Mouse (Mus musculus) ovary, adult 18-20 months (tissue): ENCODE results near the gene Gm9817.
"Not testable (repeated sequence)": the region's sequence is repeated elsewhere in the genome, so short reads cannot be mapped to it uniquely, and the experiment has no call there.

Source experiments
- DNase-seq: peaks from one replicate; pipeline ENCODE4 v3.0.0; 2022; ENCODE audit warnings: low spot score, mixed read lengths

Gm9817 gene

DNA sequence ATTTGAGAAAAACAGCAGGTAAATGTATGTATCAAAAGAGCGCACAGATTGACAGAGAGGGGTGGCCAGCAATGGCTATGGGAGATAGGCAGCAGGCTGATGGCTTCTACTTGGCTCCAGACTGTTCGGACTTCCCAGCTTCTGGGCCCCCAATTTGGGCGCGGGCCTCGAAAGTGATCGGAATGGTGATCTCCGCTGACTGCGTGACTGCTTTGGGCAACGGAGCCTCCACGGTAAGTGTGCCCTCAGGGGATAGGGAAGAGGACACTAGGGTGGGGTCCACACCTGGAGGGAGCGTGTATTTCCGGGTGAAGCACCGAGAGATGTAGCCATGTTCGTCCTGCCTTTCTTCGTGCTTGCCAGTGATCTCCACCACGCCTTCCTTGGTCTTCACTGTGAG, at the start of gene Gm9817:
Gm9817 (plus strand) TSS at position 301 of the 400 bp plus-strand sequence.
- not testable (repeated sequence) for DNase-seq

DNA sequence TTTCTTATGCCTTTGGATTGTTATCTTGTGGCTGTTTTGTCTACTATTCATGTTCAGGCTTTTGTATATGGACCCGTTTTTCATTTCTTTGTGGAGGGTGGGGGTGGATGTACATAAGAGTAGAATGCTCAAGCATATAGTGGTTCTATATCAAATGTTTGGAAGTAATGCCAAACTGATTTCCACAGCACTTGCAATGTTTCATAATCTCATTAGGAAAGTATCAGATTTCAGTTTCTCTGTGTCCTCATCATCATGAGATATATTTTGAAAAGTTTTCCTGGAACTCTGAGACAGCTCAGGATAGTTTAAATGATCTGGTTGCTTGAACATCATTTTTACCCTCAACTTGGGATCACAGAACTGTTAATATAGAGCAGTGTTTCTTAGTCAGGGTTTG, 48.7 kb upstream of the Gm9817 start:
- DNase-seq = no peak

DNA sequence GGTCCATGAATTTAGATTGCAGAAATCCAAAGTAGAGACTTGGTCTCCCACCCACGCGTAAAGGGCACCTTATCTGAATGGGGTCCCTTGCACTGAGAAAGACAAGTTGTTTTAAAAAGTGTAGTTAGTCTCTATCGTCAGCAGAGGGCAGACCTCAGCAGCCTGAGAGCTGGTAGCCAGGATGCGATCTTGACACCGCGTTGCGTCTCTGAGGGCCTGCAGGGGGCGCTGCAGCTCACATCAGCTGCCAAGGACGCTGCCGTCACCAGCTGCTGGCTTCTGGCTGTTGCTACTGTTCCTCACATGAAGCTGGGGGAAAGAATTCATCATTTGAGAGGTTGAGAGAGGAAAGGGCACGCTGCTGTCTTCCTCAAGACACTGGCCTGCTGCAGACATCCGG, 47.7 kb upstream of the Gm9817 start:
- peak; percentile 68 for DNase-seq

DNA sequence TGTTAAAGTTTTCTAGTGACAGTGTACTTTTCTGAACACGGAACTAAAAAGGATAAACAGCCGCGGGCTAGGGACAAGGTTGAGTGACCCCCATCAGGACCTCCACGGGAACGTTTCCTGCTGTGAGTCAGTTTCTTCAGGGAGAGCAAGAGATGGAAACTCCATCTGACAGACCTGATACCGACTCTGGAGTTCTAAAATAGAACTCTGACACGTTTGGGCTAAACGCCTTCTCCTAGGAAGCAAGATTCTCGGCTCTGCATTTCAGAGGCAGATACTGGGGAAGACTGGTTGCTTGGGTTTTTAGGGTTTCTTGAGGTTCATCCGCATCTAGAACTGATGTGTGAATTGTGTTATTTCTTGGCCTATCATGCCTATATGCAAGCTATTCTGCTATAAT, 47.2 kb upstream of the Gm9817 start:
- DNase-seq = no peak

DNA sequence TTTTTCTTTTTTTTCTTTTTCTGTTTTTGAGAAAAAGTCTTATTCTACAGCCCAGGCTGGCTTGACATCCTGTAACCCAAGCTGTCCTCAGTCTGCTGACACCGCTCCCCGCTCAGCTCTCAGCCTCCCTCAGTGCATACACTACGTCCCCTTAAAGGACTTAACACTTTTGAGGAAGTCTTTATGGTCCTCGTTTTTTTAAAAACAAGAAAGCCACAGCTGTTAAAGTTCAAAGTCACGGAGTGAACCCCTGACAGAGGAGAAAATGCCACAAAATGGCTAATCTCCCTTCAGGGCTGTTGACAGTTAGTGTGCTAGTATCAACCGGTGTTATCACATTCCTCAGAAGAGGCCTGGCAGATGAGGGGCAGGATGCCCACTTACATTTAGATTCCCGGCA, 46.7 kb upstream of the Gm9817 start:
- DNase-seq = no peak

DNA sequence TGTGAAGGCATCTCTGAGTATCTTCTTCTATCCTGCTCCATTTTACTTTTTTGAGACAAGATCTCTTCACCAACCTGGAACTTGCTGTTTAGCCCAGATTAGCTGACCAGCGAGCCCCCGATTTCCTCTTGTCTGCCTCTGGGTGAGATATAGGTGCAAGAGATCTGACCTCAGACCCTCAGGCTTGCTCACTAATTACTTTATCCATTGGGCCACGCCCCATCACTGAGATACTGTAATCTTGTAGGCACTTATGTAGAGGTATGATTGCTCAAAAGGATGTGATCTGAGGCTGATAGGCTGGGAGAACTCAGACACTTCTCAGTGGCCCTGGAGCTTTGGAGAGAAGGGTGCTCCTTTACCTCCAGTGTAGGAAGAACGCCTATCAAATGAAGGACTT, 46.0 kb upstream of the Gm9817 start:
- DNase-seq = no peak

DNA sequence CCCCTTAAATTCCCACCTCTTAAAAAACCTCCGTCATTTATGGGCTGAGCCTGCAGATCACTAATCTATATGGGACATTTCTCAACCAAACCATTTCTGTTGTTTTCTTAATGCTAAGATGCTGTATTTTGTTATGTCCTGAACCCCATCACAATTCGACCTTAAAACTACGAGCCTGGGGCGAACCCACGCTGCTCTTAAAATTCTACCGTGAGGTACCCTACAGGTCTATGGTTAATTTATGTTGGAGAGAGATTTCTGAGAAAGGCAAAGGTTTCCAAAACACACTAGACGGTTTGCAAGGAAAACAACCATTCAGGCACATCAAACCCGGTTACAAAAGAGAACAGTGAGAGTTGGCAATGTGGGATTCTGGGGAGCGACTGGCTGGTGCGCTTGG, 45.1 kb upstream of the Gm9817 start:
- DNase-seq = no peak

DNA sequence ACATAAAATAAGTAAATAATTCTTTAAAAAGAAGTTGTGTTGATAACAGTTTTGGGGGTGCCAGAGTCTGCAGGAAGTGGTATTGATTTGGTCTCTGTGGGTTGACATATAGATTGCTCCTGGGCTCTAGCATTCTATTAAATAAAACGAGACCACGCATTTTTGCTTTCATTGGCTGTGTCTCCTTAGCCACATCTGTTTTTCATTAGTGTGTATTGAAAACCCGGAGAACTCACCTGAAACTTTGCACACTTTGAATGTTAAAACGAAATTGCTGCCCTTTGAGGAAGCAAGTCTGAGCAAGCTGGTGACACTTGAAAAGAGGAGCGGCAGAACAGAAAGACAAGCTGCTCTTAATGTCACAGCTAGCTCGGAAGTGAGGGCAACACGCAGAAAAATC, 43.7 kb upstream of the Gm9817 start:
- DNase-seq = no peak

DNA sequence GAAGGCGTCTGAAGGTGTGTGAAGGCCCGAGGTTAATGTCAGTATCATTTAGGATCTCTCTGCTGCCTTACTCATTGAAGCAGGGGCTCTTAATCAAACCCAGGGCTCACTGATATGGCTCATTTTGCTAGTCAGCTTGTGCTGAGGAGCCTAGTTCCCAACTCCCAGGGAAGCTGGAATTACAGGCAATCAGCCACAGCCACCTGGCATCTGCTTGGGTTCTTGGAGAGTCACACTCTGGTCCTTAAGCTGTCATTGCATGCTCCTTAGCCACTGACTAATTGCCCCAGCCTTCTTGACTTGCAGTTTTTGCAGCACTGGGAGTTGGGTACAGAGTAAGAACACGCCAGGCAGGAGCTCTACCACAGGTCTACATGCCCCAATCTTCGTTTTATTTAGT, 42.1 kb upstream of the Gm9817 start:
- no peak for DNase-seq

DNA sequence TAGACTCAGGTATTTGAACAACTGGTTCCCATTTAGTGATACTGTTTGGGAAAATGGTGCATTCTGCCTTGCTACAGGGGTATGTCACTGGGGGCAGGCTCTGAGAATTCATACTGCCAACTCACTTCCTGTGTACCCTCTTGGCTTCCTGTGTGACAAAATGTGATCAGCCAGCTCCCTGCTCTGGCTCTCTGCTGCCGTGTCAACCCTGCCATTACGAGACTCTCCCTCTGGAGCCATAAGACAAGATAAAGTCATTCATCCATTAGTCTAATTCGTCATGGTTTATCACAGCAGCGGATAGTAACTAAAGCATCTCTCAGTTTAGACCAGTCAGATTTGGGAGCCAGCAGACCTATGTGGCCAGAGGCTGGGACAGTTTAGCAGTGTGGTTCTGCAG, 38.3 kb upstream of the Gm9817 start:
- no peak for DNase-seq

DNA sequence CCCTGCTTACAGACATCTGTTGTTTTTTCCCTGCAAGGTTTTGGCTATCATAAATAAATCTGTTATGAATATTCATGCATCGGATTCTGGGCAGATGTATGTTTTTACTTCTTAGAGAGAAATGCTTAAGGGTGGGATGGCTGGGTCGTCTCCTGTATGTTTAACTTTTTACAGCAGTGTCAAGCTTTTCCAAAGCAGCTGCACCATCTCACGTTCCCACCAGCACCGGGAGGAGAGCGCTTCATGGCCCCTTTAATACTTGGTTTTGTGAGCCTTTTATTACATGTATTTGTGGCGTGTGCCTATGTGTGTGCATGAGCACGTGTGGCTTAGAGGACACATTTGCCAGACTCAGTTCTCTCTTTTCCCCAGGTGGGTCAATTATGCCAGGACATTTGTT, 37.8 kb upstream of the Gm9817 start:
- no peak for DNase-seq

DNA sequence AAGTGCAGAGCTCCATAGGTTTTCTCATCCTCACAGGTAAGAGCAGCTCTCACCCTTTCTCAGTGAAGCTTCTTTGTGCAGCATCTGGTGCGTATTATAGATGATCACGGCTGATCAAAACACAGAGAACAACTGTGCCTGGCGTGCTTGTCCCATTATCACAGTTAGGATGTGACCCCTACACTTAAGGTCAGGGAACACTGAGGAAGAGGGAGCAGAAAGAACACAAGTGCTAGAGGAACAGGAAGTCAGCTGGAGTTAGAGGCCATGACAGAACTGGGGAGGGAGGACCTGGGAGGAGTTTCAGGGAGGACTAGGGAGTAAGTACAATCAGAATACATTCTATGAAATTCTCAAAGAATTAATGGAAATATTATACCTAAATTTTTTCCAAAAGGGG, 35.0 kb upstream of the Gm9817 start:
- no peak for DNase-seq

DNA sequence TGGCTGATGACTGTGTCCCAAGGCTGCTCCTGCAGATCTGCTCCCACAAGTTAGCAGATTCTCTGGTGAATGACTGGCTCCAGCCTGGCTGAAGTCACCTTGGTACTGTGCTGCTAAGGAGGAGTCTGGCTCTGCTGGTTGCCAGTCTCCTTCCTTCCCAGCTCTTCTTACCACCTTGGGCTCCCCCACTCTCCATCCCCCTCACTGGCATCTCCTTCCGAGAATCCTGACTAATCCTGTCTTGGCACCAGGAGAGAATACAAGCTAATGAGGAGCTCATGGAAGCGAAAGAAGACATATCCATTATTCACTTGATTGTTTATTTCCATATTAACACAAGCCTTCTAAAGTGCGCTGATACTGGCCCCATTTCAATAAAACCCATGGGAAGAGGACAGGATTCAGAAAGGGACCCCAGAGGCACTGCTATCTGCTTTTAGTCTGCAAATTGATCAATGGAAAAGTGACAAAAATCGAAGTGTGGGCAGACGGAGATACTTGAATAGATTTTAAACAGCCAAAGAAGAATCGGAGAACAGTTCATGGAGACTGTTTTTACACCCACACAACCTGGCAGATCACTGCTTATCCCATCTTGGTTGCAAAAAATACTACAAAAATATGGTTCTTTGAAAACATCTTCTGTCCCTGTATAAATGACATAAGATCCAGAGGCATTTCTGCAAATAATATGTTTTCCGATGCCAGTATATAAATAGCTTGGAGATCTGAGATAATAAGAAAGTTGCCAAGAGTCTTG, 29.1 kb upstream of the Gm9817 start:
- DNase-seq = no peak

DNA sequence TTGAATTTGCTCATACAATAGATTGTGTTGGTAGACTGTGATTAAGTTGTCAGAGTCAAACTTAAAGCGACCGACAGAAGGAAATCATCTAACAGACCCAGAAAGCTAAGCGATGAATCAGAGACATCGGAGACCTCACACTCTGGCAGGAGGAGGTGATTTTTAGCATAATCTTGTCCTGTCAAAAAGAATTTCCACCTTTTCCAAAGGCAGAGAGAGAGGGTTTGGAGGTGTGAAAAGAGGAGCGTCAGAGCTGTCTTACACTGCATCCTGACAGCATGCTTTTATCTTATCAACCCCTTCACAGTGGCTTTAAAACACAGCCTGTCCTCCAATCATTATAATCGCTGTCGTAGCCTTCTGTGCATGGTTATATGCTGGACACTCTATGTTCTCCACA, 25.7 kb upstream of the Gm9817 start:
- no peak for DNase-seq

DNA sequence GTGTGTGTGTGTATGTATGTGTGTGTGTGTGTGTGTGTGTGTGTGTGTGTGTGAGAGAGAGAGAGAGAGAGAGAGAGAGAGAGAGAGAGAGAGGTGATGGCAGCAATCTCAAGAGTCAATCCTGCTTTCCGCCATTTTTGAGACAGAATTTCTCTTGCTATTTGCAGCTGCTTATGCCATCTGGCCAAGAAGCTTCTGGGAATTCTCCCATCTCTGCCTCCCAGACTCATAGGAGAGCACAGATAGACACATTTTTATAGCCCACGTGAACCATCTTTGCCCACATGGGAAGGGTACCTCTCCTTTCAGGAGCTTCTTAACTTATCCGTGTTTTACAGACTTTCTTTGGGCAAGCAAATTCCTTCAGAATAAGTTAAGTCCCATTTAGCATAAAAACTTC, 24.6 kb upstream of the Gm9817 start:
- no peak for DNase-seq

DNA sequence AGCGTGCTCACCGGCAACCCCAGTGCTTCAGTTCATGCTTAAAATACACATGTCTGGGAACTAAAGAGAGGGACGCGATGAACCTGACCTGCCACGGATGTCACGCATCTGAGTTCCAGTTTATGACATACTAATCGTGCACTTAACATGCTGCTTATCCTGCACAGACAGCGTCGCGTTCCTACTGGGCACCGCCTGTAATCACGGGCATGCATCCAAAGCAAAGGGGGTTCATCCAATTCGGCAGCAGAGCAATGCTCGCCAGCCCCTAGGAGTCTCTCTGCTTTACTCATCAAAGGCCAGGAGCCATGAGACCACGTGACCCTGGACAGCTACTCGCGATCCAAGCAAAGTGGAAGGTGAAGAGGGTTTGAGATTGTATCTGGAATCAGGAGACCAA, 19.3 kb upstream of the Gm9817 start:
- no peak for DNase-seq

DNA sequence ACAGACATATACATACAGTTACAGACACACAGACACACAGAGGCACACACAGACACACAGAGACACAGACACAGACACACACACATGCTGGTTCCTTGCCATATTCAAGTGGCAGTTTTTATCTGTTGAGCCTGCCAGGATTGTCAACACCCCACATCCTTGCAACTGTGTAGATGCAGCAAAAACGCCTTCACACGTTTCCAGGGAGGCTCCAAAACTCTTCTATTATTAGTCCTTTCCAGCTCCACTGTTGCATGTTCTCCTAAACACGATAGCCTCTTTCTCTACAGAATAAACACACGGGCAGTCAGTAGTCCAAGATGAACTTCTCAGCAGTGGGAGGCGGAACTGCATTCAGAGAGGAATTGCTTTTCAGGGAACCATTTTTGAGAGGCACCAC, 15.3 kb upstream of the Gm9817 start:
- no peak for DNase-seq

DNA sequence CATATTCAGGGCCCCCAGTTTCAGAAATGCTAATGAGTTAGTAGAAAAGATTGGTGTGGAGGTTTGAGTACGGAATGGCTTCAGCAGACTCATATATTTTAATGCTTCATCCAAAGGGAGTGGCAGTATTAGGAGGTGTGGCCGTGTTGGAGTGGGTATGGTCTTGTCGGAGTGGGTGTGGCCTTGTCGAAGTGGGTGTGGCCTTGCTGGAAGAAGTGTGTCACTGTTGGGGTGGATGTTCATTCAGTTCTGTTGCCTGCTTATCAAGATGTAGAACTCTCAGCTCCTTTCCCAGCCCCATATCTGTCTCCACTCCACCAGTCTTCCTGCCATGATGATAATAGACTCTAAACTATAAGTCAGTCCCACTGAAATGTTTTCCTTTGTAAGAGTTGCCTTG, 13.5 kb upstream of the Gm9817 start:
- no peak for DNase-seq

DNA sequence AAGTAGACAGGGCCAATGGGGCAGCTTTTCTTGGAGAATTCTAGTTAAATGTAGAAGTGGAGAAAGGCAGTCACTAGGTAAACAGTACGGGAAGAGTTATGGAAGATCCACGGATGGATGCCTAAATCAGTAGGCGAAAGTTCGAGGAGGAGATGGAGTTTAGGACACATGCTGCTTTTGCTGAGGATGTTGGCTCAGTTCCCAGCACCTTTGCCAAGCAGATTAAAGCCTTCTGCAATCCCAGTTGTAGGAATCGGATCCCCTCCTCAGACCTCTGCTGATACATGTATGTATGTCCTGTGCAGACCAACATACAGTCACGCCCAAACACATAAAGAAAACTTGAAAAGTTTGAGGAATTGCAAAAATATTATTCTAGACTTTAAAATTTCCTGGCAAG, 8.1 kb upstream of the Gm9817 start:
- no peak for DNase-seq

DNA sequence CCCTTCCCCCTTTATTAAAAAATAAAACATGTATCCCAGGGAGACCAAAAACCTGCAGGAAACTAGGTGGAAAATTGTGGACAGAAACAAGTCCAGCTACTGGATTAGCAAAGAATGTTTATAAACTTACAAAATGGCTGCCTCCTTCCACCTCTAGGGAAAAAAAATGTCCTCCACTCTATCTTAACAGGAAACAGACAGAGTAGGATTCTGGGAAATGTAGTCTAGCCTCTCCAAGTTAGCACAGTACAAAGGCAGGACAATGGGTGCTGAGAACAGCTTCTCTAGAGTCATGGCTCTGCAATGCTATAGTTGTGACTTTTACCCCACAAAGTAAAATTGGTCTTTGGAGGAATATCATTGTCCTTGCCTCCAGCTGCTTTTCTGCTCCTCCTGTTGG, 3.5 kb upstream of the Gm9817 start:
- no peak for DNase-seq

DNA sequence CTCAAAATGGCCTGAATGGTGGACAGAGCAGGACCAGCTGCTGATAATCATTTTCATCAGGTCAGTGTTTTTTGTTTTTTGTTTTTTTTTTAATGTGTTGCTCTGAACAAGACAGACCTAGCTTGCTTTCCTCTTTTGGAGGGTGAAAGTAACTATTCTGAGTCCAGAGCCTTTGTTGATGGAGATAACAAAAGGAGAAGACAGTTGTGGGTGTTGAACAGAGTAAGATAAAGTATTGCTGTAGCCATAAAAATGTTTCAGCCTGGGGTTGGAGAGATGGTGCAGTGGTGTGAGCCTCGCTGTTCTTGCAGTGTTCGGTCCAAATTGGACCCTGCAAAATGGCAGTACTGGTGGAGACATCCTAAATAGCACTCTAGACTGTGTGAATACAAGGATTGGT, 2.8 kb upstream of the Gm9817 start:
- no peak for DNase-seq

DNA sequence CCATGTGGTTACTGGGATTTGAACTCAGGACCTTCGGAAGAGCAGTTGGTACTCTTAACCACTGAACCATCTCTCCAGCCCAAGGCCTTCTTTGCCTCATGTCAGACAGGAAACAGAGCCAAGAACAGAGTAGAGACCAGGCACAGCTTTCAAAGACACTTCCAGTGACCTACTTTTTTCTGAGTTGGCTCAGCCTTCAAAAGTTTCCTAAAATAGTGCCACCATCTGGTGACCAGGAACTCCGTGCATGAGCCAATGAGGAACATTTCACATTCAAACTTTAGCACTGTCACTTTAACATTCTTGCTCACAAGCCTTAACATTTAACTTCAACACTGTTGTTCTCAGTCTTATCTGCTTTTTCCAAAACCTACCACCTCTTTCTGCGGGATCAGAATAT, 2.3 kb downstream of the Gm9817 start:
- no peak for DNase-seq

DNA sequence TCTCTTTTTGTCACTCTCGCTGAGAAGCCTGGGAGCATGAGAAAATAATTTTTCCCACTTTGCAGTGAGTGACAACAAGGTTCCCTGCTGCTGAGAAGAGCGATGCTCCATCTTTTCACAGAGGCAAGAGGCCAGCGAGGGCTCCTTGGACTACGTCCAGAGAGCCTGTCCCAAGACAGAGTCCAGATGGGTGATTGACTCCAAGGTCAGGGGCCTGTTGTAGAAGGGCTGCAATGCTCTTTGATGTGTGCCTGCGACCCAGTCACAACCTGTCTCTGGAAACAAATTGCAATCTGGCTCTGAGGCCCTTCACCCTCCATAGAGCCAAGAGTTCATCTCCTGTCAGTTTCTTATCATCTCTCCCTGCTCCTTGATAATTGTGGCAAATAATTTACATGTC, 5.2 kb downstream of the Gm9817 start:
- peak; percentile 16 for DNase-seq

DNA sequence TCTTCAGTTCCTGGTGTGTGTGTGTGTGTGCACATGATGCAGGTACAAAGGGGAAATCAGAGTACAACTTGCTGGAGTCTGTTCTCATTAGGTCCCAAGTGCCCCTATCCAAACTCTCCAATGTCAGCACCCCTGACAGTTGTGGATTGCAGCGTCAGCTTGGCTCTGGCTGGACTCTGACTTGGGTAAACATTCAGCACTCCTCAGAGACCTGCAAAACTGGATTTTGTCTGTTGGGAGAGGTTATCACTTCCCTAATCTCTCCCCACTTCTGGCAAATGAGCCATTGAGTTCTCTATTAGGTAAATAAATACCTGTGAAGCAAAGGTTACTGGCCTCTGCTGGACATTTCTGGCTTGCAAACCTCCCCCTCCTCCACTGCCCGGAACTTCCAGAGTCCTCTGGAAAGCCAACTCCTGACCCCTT, 10.3 kb downstream of the Gm9817 start:
- peak; percentile 5 for DNase-seq

DNA sequence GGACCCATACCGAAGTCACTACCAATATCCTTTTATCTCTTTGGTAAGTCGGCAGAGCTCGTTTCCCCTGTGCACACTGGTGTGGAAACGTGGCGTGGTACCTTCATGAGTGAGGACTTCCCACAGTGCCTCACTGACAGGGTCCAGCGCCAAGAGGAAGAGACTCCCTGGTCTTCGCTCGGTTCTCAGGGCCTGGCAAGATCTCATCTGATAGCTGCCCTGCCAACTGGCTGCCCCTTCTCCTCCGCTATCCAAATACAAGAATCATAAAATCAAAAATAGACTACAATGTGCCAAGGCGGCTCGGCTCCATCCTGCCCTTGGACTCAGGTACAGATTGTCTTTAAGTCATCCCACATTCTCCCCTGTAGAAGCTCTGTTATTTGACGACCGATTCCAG, 11.4 kb downstream of the Gm9817 start:
- peak; percentile 14 for DNase-seq
